Mouse (Mus musculus) embryonic stem cell, embryonic (primary cell): ENCODE data around the gene Alg11.

Experiments used
- CTCF ChIA-PET, 4 experiments: fragments of 300-600 bp in 2 of 4; fragments of 350-600 bp in 2 of 4; sonication (Branson Sonifier 250); formaldehyde crosslinking; loops; one replicate each; lab custom pipeline; 2022; ENCODE audit warnings: inconsistent platforms in 2 of 4; lab: Charles Lee
- POLR2A ChIA-PET, 4 experiments: fragments of 300-600 bp in 2 of 4; fragments of 350-600 bp in 2 of 4; sonication (Branson Sonifier 250); formaldehyde crosslinking; loops; one replicate each; lab custom pipeline; 2022; ENCODE audit warnings: antibody characterized with exemption in 4 of 4, inconsistent platforms in 1 of 4; lab: Charles Lee

Alg11 gene

GRCm38 (mm10) chr8:22060446-22060889 lies at the start of gene Alg11:
Gene Alg11 (plus strand): TSS chr8:22060721.
- ChIA-PET CTCF (interaction anchor here in 3 of 4 experiments (0.6 to 1.0 kb wide), 6 partner anchors 13 to 139 kb away, joined by 3 to 4 read pairs (median 3); partner anchors contain the start of gene Nek3 (in 1 of the 3)), POLR2A (interaction anchor here in 3 of 4 experiments (0.5 to 2.6 kb wide), 28 partner anchors 9 to 593 kb away, joined by 3 to 13 read pairs (median 4); partner anchors contain the start of genes Nek3 (in 3 of the 3), Ckap2 (in 2 of the 3), Nek5 (in 1 of the 3) and Vps36 (in 1 of the 3))

GRCm38 (mm10) chr8:22013034-22013707 lies 47.4 kb upstream of the Alg11 start:
- ChIA-PET CTCF (interaction anchor here in 1 of 4 experiments (1.1 kb wide), 1 partner anchor 413 kb away, joined by 3 read pairs; no protein-coding TSS in a partner anchor), POLR2A (interaction anchor here in 2 of 4 experiments (0.5 to 1.0 kb wide), 3 partner anchors 47 to 235 kb away, joined by 3 to 6 read pairs (median 4); partner anchors contain the start of genes Alg11 (in 1 of the 2), Atp7b (in 1 of the 2) and Ckap2 (in 1 of the 2))

DNA sequence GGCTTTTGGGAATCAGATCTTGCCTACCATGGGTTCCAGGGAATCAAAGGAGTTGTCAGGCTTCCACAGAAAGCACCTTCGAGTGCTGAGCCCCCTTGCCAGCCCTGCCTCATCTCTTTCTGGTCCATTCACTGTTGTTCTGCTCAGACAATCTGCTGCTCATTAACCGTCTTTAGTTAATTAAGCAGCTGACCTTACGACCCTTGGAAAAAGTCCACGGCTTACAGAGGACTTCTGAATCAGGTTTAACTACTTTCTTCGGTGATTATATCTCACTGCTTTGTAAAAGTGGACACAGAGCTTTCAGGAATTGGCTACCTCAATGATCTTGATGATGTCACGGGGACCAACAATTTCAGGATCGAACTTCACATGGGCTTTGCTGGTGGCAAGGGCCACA lies 42.8 kb upstream of the Alg11 start:
- POLR2A ChIA-PET = no interaction called here
- CTCF ChIA-PET = no interaction called here

DNA sequence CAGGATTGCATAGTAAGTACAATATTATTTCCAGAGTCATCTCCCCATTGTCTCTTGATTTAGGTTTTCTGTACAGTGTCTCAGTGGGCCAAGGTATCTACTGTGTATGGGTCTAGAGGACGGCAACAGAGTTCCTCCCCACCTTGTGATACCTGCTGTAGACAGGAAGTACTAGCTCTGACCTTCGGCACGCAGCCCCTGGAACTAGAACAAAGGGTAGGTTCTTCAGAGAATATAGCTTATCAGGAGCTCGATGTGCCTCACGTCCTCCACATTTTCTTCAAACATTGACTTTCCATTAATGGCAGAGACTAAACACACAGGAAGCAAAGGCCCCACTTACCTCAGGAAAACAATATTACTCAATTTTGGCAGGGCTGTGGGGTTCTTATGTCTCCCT lies 41.0 kb upstream of the Alg11 start:
- POLR2A ChIA-PET = no interaction called here
- CTCF ChIA-PET = interaction anchor here in 1 of 4 experiments (0.6 kb wide), 1 partner anchor 163 kb away, joined by 3 read pairs; no protein-coding TSS in a partner anchor

DNA sequence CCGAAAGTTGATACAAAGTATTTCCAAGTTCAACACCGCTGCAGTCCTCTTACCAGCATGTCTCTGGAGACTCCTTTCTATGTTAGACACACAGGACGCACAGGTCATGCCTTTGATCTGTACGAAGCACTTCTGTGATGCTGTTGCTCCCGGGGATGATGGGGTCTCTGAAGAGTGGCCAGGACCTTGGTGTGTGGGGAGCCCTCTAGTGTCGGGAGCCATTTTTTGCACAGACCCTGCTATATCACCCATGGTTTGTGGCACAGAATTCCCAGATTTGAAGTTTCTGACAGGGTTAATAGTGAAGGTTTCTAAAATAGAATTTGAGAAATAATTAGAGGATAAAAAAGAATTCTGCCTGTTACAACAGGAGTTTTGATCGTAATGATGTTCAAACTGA lies 38.3 kb upstream of the Alg11 start:
- CTCF ChIA-PET = no interaction called here

DNA sequence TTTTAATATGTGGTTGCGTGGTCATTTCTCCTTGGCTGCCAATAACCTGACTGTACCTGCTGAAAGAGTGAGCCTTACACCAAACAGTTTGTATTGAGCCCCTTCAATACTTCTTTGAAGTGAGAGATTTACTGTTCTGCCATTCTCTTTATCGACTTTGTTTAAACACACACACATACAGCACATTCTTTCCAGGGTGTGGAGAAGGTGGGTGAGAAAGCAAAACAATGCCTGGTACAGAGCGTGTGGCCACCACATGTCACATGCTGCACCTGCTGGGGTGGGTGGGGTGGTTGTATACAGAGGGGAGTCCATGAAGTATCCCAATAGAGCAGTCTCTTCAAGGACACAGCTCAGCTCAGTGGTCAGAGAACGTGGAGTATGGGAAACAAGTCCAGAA lies 35.3 kb upstream of the Alg11 start:
- CTCF ChIA-PET = interaction anchor here in 1 of 4 experiments (0.7 kb wide), 1 partner anchor 27 kb away, joined by 5 read pairs; no protein-coding TSS in a partner anchor
- POLR2A ChIA-PET = no interaction called here

More for the DNA sequence above, 38.3 kb upstream of the Alg11 start:
- POLR2A ChIA-PET = no interaction called here

GRCm38 (mm10) chr8:22028973-22029372 lies 31.5 kb upstream of the Alg11 start:
- ChIA-PET POLR2A (no interaction called here), CTCF (interaction anchor here in 1 of 4 experiments (0.6 kb wide), 1 partner anchor 19 kb away, joined by 3 read pairs; no protein-coding TSS in a partner anchor)

GRCm38 (mm10) chr8:22030990-22031389 lies 29.5 kb upstream of the Alg11 start:
- POLR2A ChIA-PET = no interaction called here
- CTCF ChIA-PET = no interaction called here

DNA sequence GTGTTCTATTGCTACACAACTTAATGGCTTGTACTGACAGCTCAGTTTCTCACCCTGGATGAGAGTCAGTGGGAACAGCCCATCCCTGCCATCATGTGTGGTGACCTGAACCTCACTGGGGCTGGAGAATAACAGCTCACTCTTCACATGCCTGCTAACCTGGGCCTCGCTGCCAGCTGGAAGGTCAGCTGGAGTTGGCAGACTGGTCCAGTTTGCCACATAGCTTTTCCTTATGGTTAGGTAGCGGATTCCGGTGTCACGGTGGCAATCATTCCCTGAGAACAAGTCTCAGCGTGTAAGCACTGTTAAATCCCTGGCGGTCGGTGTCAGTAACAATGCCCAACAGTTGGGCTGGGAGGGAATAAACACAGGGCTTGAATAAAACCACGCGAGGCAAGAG lies 24.4 kb upstream of the Alg11 start:
- ChIA-PET CTCF (no interaction called here), POLR2A (interaction anchor here in 1 of 4 experiments (1.1 kb wide), 1 partner anchor 11 kb away, joined by 4 read pairs; no protein-coding TSS in a partner anchor)

- CTCF ChIA-PET = no interaction called here
- POLR2A ChIA-PET = interaction anchor here in 1 of 4 experiments (0.6 kb wide), 1 partner anchor 70 kb away, joined by 4 read pairs; no protein-coding TSS in a partner anchor
These were observed 23.5 kb upstream of the Alg11 start for GRCm38 (mm10) chr8:22037022-22037421.

DNA sequence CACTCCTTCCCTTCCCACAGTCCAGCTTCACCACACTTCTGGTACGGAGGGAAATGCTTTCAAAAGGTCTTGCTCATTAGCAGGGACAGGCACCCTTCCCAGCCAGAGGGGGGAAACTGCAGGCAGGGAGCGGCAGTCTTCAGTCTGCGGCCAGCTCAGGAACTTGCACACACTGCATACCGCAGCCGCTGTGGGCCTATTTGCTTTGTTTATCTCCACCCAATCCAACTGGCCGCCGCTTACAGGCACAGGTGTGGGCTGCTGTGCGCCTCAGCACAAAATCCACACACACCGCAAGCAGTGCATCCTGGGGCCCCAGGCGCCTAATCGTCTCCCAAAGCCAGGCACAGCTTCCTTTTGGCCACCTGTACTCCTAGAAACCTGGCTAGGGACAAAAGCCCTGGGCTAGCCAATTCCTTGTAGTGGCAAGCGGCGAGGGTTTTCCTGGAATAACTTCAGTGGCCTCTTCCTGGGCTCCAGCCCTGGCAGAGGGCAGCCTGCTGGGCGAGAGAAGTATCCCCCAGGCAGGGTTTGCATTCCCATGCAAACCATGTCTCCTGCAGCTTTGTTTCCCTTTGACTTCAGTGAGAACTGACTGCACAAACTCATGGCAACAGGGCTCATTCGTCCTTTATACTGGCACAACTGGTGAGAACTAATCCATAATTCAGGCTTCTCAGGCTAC lies 20.9 kb upstream of the Alg11 start:
- ChIA-PET CTCF (interaction anchor here in 3 of 4 experiments (0.6 to 1.1 kb wide), 5 partner anchors 46 to 126 kb away, joined by 3 to 4 read pairs (median 3); partner anchors contain the start of genes Nek3 (in 1 of the 3) and Nek5 (in 1 of the 3)), POLR2A (interaction anchor here in 3 of 4 experiments (0.8 to 2.5 kb wide), 6 partner anchors 9 to 356 kb away, joined by 3 to 13 read pairs (median 3); partner anchors contain the start of genes Alg11 (in 2 of the 3) and Atp7b (in 2 of the 3))

GRCm38 (mm10) chr8:22040153-22040509 lies 20.4 kb upstream of the Alg11 start:
- POLR2A ChIA-PET = interaction anchor here in 2 of 4 experiments (0.6 to 2.5 kb wide), 3 partner anchors 9 to 293 kb away, joined by 3 to 13 read pairs (median 4); partner anchors contain the start of genes Alg11 (in 1 of the 2) and Atp7b (in 1 of the 2)
- CTCF ChIA-PET = interaction anchor here in 1 of 4 experiments (1.1 kb wide), 1 partner anchor 80 kb away, joined by 3 read pairs; no protein-coding TSS in a partner anchor

GRCm38 (mm10) chr8:22042515-22042914 lies 18.0 kb upstream of the Alg11 start:
- CTCF ChIA-PET = interaction anchor here in 1 of 4 experiments (0.7 kb wide), 1 partner anchor 27 kb away, joined by 5 read pairs; no protein-coding TSS in a partner anchor
- POLR2A ChIA-PET = interaction anchor here in 1 of 4 experiments (1.9 kb wide), 1 partner anchor 18 kb away, joined by 6 read pairs; the partner anchor contains the start of genes Alg11 and Atp7b

DNA sequence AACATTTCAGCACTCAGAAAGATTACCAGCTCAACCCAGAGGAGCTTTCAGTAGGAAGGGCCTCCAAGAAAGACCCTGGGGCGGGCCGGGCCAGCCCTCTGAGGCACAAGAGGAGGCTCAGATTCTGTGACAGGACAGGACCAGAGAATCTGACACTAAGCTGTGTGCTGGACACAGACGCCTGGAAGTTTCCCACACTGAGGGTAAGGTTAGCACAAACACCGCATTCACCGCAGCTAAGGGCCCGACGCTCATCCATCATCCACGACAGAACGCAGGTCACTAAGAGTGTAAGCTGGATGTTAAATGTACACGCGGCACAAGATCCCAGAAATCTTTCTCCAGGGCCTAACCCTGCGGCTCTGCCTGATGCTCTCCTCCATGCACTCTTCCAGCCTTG lies 16.8 kb upstream of the Alg11 start:
- ChIA-PET CTCF (no interaction called here), POLR2A (interaction anchor here in 2 of 4 experiments (0.6 to 1.9 kb wide), 2 partner anchors 17 to 239 kb away, joined by 6 to 7 read pairs; partner anchors contain the start of genes Alg11 (in 1 of the 2) and Atp7b (in 1 of the 2))

DNA sequence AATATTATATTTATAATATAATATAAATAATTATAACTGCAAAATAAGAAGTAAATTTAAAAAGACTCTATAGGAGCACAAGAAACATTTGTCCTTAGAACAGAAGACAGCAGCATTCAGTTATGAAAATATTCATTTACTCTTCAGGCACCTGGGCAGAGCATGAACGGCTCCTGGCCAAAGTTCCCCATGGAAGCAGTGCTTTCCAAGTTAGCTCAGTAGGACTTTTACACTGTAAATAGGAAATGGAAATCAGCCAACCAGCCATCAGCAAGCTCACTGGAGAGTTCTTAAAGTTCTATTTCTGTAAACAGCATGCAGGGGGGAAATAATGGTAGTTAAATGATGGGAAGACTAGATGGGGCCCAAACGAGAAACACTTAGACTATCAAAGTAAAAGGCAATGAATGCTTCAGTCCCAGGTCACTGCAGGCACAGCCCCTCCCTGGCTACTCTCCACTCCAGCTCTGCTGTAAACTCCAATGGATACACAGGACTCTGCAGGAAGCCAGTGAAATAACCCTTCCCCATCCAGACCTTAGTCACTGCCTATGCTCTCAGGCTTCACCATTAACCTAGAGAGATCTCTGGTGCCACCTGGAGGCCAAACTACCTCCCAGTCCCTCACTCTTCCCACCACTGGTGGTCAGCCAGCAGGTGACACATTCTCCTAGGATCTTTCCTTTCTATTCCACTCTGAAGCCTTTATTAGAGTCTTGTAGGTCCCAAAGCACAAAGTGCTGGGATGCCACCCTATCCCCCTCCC lies 12.6 kb upstream of the Alg11 start:
- ChIA-PET POLR2A (interaction anchor here in 2 of 4 experiments (0.7 to 2.7 kb wide), 5 partner anchors 8 to 233 kb away, joined by 3 to 9 read pairs (median 4); partner anchors contain the start of gene Alg11 (in 1 of the 2)), CTCF (interaction anchor here in 3 of 4 experiments (0.6 to 1.6 kb wide), 6 partner anchors 13 to 66 kb away, joined by 3 to 7 read pairs (median 4); partner anchors contain the start of gene Alg11 (in 1 of the 3))

GRCm38 (mm10) chr8:22054674-22055491 lies 5.6 kb upstream of the Alg11 start:
- CTCF ChIA-PET = interaction anchor here in 1 of 4 experiments (0.7 kb wide), 1 partner anchor 63 kb away, joined by 3 read pairs; no protein-coding TSS in a partner anchor
- POLR2A ChIA-PET = interaction anchor here in 3 of 4 experiments (0.5 to 2.9 kb wide), 6 partner anchors 8 to 131 kb away, joined by 3 to 9 read pairs (median 3); no protein-coding TSS in a partner anchor
